Mouse (Mus musculus): ENCODE measurements around the gene Ubc. TPM values are rescaled to one million over a fixed set of nuclear protein-coding genes. Genes with fewer than 3 reads are reported as not detected.
A peak's percentile ranks its signal among the peaks of the same experiment; 100 is the strongest.
"Not testable (repeated sequence)": the region's sequence is repeated elsewhere in the genome, so short reads cannot be mapped to it uniquely, and the experiment has no call there.

The Ubc gene
- polyA plus RNA-seq, 1 experiment: 1,123 TPM

DNA sequence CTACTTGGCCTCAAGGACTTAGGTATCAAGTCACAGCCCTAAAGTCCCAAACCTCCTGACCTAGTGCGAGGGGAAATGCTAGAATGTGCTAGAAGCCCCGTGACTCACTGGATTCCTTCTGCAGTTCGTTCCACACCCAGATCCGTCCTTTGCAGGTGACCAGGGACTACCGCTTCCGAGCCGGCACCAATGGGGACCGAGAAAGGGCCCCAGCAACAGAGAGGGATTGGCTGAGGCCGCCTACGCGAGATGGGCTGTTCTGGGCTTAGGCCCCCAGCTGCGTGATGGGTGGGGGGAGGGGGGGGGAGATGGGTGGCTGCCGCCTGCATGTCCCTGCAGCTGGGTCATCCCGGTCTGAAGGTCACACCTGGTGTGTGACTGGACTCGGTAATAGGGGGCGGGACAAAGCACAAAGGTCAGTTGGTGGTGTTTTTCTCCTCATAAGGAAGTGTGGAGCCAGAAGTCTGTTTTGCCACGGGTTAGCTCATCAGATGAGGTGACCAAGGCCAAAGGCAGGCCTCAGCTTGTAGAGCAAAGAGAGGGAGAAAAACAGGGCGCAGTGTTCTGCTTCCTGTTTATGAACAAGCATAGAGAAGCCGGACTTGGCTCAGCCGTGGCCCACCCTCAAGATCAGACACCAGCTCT, 3.1 kb upstream of the Ubc start:
- DNase-seq: peak; percentile 99
- WGBS: under 1% methylated on average over 20 of the region's 20 CpGs
- Histone ChIP-seq H3K36me3 (ENCODE audit: control insufficient read depth, insufficient read depth, low read length) (peaks cover 6% of the 10 kb centered on the region; the same call in 1 of the 2 replicates), H3K27me3 (replicated peaks; ENCODE audit: control insufficient read depth, insufficient read depth, low read length) (no peaks in the 10 kb centered on the region), H3K4me1 (ENCODE audit: control insufficient read depth, insufficient read depth, low read length) (peaks cover 30% of the 10 kb centered on the region; the same call in 1 of the 2 replicates), H3K4me3 (ENCODE audit: insufficient read depth, low read depth, low read length) (peak overlapping the region; percentile 33), H3K27ac (ENCODE audit: insufficient read depth, low read depth, low read length) (peak overlapping the region; percentile 100)
- peak; percentile 50 for TF ChIP-seq POLR2A (IDR thresholded peaks at IDR 0.05; ENCODE audit: low read depth, low read length)
- TF ChIP-seq CTCF (conservative IDR thresholded peaks at IDR 0.05; ENCODE audit: insufficient read depth, insufficient read length, low read depth, low read length): no peak

DNA sequence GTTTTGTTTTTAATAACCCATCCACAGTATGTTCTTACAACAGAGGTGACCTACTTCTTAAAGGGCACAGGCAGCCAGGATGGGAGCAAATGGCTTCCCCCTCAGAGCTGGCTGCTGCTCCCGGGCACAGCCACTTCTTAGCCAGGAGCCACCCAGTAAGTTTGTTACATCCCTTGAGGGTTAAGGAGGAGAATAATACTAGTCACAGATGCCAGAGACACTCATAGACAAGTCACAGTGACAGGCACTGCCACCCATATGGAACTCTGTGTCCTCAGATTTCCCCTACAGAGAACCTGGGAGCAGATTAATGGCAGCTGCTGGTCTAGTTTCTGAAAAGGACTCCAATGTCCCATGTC, 2.6 kb upstream of the Ubc start:
- WGBS: 6% methylated on average over 1 of the region's 1 CpGs
- H3K4me3 ChIP-seq (ENCODE audit: insufficient read depth, low read depth, low read length): peak overlapping the region; percentile 33; the same call in 1 of the 2 replicates

DNA sequence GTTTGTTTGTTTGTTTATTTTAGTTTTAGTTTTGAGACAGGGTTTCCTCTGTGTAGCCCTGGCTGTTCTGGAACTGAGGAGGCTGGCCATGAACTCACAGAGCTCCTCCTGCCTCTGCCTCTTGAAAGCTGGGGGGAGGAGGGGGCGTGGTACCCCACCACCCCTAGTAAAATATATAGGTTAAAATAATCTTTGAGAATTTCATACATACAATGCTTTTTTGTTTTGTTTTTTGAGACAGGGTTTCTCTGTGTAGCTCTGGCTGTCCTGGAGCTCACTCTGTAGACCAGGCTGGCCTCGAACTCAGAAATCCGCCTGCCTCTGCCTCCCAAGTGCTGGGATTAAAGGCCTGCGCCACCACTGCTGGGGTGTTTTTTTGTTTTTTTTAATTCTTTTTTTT, 2.2 kb upstream of the Ubc start:
- not testable (repeated sequence) for H3K27me3 ChIP-seq (replicated peaks; ENCODE audit: control insufficient read depth, insufficient read depth, low read length); H3K36me3 ChIP-seq (ENCODE audit: control insufficient read depth, insufficient read depth, low read length); H3K4me3 ChIP-seq (ENCODE audit: insufficient read depth, low read depth, low read length)
- Histone ChIP-seq H3K27ac (ENCODE audit: insufficient read depth, low read depth, low read length) (peak overlapping the region; percentile 100), H3K4me1 (ENCODE audit: control insufficient read depth, insufficient read depth, low read length) (peaks cover 30% of the 10 kb centered on the region; the same call in 1 of the 2 replicates)
- DNase-seq: peak; percentile 28
- 82% methylated on average over 4 of the region's 4 CpGs for WGBS

More for the DNA sequence above, 2.6 kb upstream of the Ubc start:
- Histone ChIP-seq H3K27ac (ENCODE audit: insufficient read depth, low read depth, low read length) (peak overlapping the region; percentile 100), H3K36me3 (ENCODE audit: control insufficient read depth, insufficient read depth, low read length) (peaks cover 6% of the 10 kb centered on the region; the same call in 1 of the 2 replicates), H3K27me3 (replicated peaks; ENCODE audit: control insufficient read depth, insufficient read depth, low read length) (no peaks in the 10 kb centered on the region), H3K4me1 (ENCODE audit: control insufficient read depth, insufficient read depth, low read length) (peaks cover 30% of the 10 kb centered on the region; the same call in 1 of the 2 replicates)
- DNase-seq: no peak
- no peak for TF ChIP-seq POLR2A (IDR thresholded peaks at IDR 0.05; ENCODE audit: low read depth, low read length)
- no peak for TF ChIP-seq CTCF (conservative IDR thresholded peaks at IDR 0.05; ENCODE audit: insufficient read depth, insufficient read length, low read depth, low read length)

DNA sequence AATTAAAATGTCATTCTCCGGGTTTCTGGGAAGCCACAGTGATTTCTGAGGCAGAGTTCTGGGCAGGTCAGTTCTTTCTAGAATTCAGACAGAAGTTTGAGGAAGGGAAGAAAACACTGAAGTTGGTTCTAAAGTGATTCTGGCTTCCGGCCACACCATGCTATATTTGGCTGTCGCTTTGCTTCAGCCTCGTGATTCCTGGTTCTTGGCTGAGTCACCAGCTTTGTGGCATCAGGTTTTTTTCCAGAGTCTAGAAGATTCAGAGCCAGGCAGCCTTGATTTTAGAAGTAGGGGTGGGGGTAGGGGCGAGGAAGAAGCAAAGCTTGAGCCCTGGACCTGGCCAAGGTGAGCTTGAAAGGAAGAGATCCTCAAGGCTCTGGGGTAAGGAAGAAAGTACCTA, 1.6 kb upstream of the Ubc start:
- Histone ChIP-seq H3K36me3 (ENCODE audit: control insufficient read depth, insufficient read depth, low read length) (peaks cover 6% of the 10 kb centered on the region; the same call in 1 of the 2 replicates), H3K27me3 (replicated peaks; ENCODE audit: control insufficient read depth, insufficient read depth, low read length) (no peaks in the 10 kb centered on the region), H3K4me1 (ENCODE audit: control insufficient read depth, insufficient read depth, low read length) (peaks cover 30% of the 10 kb centered on the region; the same call in 1 of the 2 replicates), H3K27ac (ENCODE audit: insufficient read depth, low read depth, low read length) (peak overlapping the region; percentile 100), H3K4me3 (ENCODE audit: insufficient read depth, low read depth, low read length) (no peak overlapping the region)
- WGBS: 4% methylated on average over 5 of the region's 5 CpGs
- TF ChIP-seq CTCF (conservative IDR thresholded peaks at IDR 0.05; ENCODE audit: insufficient read depth, insufficient read length, low read depth, low read length) (no peak), POLR2A (IDR thresholded peaks at IDR 0.05; ENCODE audit: low read depth, low read length) (no peak)
- DNase-seq: peak; percentile 95

DNA sequence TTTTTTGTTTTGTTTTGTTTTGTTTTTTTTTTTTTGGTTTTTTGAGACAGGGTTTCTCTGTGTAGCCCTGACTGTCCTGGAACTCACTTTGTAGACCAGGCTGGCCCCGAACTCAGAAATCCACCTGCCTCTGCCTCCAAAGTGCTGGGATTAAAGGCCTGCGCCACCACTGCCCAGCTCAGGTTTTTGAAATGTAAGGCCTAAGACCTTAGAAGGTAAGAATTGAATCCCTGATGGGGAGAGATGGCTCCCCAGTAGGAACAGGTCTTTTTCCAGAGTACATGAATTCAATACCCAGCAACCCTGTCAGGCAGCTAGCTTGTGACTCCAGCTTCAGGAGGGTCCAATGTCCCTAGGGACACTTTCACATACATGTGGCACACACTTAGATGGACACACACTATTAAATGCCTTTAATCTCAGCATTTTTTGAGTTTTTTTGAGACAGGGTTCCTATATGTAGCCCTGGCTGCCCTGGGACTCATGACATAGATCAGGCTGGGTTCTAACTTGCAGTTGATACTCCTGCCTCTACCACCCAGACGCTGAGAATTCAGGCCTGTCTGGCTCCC, 990 bp upstream of the Ubc start:
- Histone ChIP-seq H3K4me3 (ENCODE audit: insufficient read depth, low read depth, low read length) (no peak overlapping the region), H3K27me3 (replicated peaks; ENCODE audit: control insufficient read depth, insufficient read depth, low read length) (no peaks in the 10 kb centered on the region), H3K27ac (ENCODE audit: insufficient read depth, low read depth, low read length) (peak overlapping the region; percentile 100), H3K36me3 (ENCODE audit: control insufficient read depth, insufficient read depth, low read length) (peaks cover 6% of the 10 kb centered on the region; the same call in 1 of the 2 replicates), H3K4me1 (ENCODE audit: control insufficient read depth, insufficient read depth, low read length) (peaks cover 30% of the 10 kb centered on the region; the same call in 1 of the 2 replicates)
- no peak for TF ChIP-seq POLR2A (IDR thresholded peaks at IDR 0.05; ENCODE audit: low read depth, low read length)
- 74% methylated on average over 3 of the region's 3 CpGs for WGBS
- DNase-seq: peak; percentile 38

DNA sequence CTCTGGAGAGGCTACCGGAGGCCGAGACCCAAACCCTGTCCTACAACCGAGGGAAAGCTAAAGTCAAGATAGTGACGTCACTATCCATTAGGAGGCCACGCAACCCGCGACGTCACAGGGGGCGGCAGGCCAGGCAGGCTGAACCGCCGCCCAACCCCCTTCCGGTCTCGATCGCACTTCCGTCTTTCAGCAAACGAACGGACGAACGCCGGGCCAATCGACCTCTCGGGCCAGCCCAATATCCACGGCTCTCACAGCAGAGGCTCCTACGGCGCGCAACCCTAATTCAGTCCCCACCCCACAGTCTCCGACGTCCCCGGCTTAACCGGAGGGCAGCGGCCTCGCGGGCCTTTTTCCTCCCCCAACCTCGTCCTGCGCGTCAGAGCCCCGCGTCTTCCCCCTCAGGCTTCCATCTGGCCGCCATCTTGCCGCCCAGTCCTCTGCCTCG, 847 bp downstream of the Ubc start, which contains the start of gene Gm10382:
Gm10382 (plus strand) TSS at position 192 of the 448 bp plus-strand sequence.
- peak within 1 kb of the TSS; percentile 100 for H3K27ac ChIP-seq (ENCODE audit: insufficient read depth, low read depth, low read length)
- TF ChIP-seq POLR2A (IDR thresholded peaks at IDR 0.05; ENCODE audit: low read depth, low read length) (peak; percentile 72), CTCF (conservative IDR thresholded peaks at IDR 0.05; ENCODE audit: insufficient read depth, insufficient read length, low read depth, low read length) (no peak; the same call in 1 of the 2 replicates)
- under 1% methylated on average over 41 of the region's 41 CpGs for WGBS
- H3K4me1 ChIP-seq (ENCODE audit: control insufficient read depth, insufficient read depth, low read length): peaks cover 30% of the 10 kb centered on the region
- H3K27me3 ChIP-seq (replicated peaks; ENCODE audit: control insufficient read depth, insufficient read depth, low read length): no peaks in the 10 kb centered on the region
- peaks cover 17% of the 10 kb centered on the region for H3K36me3 ChIP-seq (ENCODE audit: control insufficient read depth, insufficient read depth, low read length)
- DNase-seq: peak; percentile 92
- H3K4me3 ChIP-seq (ENCODE audit: insufficient read depth, low read depth, low read length): peak within 1 kb of the TSS; percentile 98

DNA sequence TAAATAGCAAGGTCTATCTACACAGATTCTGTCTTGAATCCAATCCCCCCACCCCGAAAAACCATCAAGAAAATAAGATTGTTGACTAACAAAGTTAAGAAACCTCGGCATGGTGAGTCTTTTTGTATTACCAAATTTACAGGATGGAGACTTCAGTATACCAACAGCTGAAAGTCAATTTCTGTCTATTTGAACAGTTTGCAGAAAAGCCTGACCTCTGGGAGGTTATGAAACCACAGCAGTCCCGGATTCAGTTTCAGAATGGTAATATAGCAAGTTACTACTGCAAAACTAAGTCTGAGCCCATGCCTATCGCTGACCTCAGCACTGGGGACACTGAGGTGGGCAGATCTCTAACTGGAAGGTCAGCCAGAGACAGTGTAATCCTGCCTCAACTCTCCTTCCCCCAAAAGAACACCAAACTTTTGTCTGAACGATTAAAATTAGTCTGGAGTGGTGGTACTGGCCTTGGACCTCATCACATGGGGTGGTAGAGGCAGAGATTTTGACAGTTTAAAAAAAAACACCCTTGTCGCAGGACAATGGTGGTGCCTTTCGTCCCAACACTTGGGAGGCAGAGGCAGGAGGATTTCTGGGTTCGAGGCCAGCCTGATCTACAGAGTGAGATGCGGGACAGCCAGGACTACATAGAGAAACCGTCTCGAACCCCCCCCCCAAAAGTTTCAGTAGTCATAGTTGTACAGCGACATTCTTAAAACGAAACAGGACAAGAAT, 1.5 kb downstream of the Ubc start:
- H3K4me1 ChIP-seq (ENCODE audit: control insufficient read depth, insufficient read depth, low read length): peaks cover 25% of the 10 kb centered on the region
- 2% methylated on average over 13 of the region's 13 CpGs for WGBS
- peak; percentile 26 for DNase-seq
- peak overlapping the region; percentile 98 for H3K4me3 ChIP-seq (ENCODE audit: insufficient read depth, low read depth, low read length)
- H3K36me3 ChIP-seq (ENCODE audit: control insufficient read depth, insufficient read depth, low read length): peaks cover 18% of the 10 kb centered on the region
- H3K27me3 ChIP-seq (replicated peaks; ENCODE audit: control insufficient read depth, insufficient read depth, low read length): no peaks in the 10 kb centered on the region
- TF ChIP-seq POLR2A (IDR thresholded peaks at IDR 0.05; ENCODE audit: low read depth, low read length) (no peak), CTCF (conservative IDR thresholded peaks at IDR 0.05; ENCODE audit: insufficient read depth, insufficient read length, low read depth, low read length) (no peak)
- peak overlapping the region; percentile 100 for H3K27ac ChIP-seq (ENCODE audit: insufficient read depth, low read depth, low read length)

DNA sequence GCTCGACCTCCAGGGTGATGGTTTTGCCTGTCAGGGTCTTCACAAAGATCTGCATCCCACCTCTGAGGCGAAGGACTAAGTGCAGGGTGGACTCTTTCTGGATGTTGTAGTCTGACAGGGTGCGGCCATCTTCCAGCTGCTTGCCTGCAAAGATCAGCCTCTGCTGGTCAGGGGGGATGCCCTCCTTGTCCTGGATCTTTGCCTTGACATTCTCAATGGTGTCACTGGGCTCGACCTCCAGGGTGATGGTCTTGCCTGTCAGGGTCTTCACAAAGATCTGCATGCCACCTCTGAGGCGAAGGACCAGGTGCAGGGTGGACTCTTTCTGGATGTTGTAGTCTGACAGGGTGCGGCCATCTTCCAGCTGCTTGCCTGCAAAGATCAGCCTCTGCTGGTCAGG, 2.7 kb downstream of the Ubc start:
- H3K4me3 ChIP-seq (ENCODE audit: insufficient read depth, low read depth, low read length): peak overlapping the region; percentile 39; the same call in 1 of the 2 replicates
- not testable (repeated sequence) for DNase-seq
- 49% methylated on average over 5 of the region's 6 CpGs for WGBS

More for the DNA sequence above, 2.7 kb downstream of the Ubc start:
- Histone ChIP-seq H3K36me3 (ENCODE audit: control insufficient read depth, insufficient read depth, low read length) (peaks cover 19% of the 10 kb centered on the region), H3K4me1 (ENCODE audit: control insufficient read depth, insufficient read depth, low read length) (peaks cover 18% of the 10 kb centered on the region)
- not testable (repeated sequence) for H3K27ac ChIP-seq (ENCODE audit: insufficient read depth, low read depth, low read length); H3K27me3 ChIP-seq (replicated peaks; ENCODE audit: control insufficient read depth, insufficient read depth, low read length)

Measured in kidney, adult 2 months (tissue).